Comparison of ENCODE assay signal across 12 mouse cellular contexts in the genomic region with DNA sequence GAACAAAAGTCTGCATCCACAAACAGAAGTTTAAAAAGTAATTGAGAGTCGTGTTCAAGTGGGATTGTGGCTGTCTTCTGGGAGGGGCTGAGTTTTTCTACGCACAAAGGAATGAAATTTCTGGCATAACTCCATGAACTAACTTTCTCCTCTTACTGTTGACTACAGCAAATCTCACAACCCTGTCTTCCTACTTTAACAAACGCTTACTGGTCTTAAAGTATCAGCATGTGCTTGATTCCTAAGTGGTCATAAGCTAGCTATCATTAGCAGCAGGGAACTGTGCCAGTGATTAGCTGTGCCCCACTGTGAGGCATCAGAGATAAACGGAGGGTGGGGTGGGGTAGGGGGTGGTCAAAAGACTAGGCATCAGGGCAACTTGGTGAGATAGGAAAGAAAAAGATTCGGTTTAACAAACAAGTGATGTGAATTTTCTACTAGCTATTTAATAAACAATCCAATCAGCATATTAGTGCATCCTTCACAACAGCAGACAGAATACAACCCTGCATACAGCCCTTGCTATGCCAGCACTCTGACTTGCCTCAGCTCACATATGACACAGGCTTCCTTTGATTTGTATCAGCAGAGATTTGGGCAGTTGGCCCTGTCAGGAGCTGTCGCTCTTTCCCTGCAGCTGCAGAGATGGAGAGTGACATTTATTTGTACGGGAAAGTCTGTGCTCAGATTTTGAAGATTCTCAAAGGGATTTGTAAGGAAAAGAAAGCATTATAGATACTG.
A peak's percentile ranks its signal among the peaks of the same experiment; 100 is the strongest.
DNase-seq lines count a peak whose midpoint lies in the region; ATAC-seq lines count a peak whose summit lies in the region.
"Had no signal": no experiment of that assay in that cellular context is flagged by ENCODE, and none has a peak within 500 bp of the region (broad histone marks: within the 10 kb centered on the region; RNA-seq: fewer than 3 reads in every experiment).

No protein-coding gene starts in this region.

- no peak overlapping the region for H3K4me2 ChIP-seq in hindbrain, embryonic 14.5 days (replicated peaks)
- H3K4me2 ChIP-seq in lung, embryonic 16.5 days (ENCODE audit: low read depth, low read length): no peak overlapping the region
- 0 out of 2 replicates have a peak overlapping the region, but pooled peaks have one; percentile 8 for H3K4me2 ChIP-seq in heart, embryonic 15.5 days
- peak overlapping the region; percentile 11; the same call in 1 of the 2 replicates for H3K4me2 ChIP-seq in stomach, embryonic 16.5 days (ENCODE audit: low read depth, low read length)

- no peak overlapping the region for H3K27ac ChIP-seq in hindbrain, embryonic 14.5 days
- H3K27ac ChIP-seq in hindbrain, embryonic 10.5 days: no peak overlapping the region
- peak overlapping the region; percentile 24; the same call in 1 of the 2 replicates for H3K27ac ChIP-seq in lung, embryonic 16.5 days (ENCODE audit: low read length)
- H3K27ac ChIP-seq in heart, embryonic 15.5 days: peak overlapping the region; percentile 81
- peak overlapping the region; percentile 78 for H3K27ac ChIP-seq in stomach, embryonic 16.5 days (ENCODE audit: low read length)

- WGBS in hindbrain, embryonic 14.5 days: 65% methylated on average over 7 of the region's 7 CpGs
- 72% methylated on average over 7 of the region's 7 CpGs for WGBS in hindbrain, embryonic 10.5 days
- WGBS in lung, embryonic 16.5 days: 29% methylated on average over 7 of the region's 7 CpGs
- WGBS in heart, embryonic 15.5 days: 22% methylated on average over 7 of the region's 7 CpGs
- 43% methylated on average over 7 of the region's 7 CpGs for WGBS in stomach, embryonic 16.5 days

- H3K9me3 ChIP-seq in hindbrain, embryonic 14.5 days (ENCODE audit: control insufficient read depth, low read length): no peaks in the 10 kb centered on the region
- H3K9me3 ChIP-seq in hindbrain, embryonic 10.5 days: no peaks in the 10 kb centered on the region
- H3K9me3 ChIP-seq in lung, embryonic 16.5 days (ENCODE audit: control insufficient read depth, low read length): no peaks in the 10 kb centered on the region
- H3K9me3 ChIP-seq in heart, embryonic 15.5 days (replicated peaks): no peaks in the 10 kb centered on the region
- no peaks in the 10 kb centered on the region for H3K9me3 ChIP-seq in stomach, embryonic 16.5 days (replicated peaks; ENCODE audit: control insufficient read depth, low read length)

- H3K36me3 ChIP-seq in hindbrain, embryonic 14.5 days (replicated peaks; ENCODE audit: control insufficient read depth, insufficient read depth): peaks cover 7% of the 10 kb centered on the region; the same call in 1 of the 2 replicates
- peaks cover 7% of the 10 kb centered on the region; the same call in 1 of the 2 replicates for H3K36me3 ChIP-seq in hindbrain, embryonic 10.5 days
- no peaks in the 10 kb centered on the region for H3K36me3 ChIP-seq in lung, embryonic 16.5 days (ENCODE audit: control insufficient read depth, insufficient read depth, low read length)
- H3K36me3 ChIP-seq in heart, embryonic 15.5 days: no peaks in the 10 kb centered on the region; the same call in 1 of the 2 replicates
- no peaks in the 10 kb centered on the region for H3K36me3 ChIP-seq in stomach, embryonic 16.5 days (ENCODE audit: control insufficient read depth, insufficient read depth, low read length)

- no peaks in the 10 kb centered on the region for H3K27me3 ChIP-seq in hindbrain, embryonic 14.5 days (ENCODE audit: control insufficient read depth, insufficient read depth, low read length)
- no peaks in the 10 kb centered on the region for H3K27me3 ChIP-seq in hindbrain, embryonic 10.5 days (ENCODE audit: insufficient read depth, poor library complexity, severe bottlenecking)
- H3K27me3 ChIP-seq in lung, embryonic 16.5 days (ENCODE audit: control insufficient read depth, insufficient read depth, low read depth, low read length): no peaks in the 10 kb centered on the region
- H3K27me3 ChIP-seq in heart, embryonic 15.5 days: no peaks in the 10 kb centered on the region
- H3K27me3 ChIP-seq in stomach, embryonic 16.5 days (ENCODE audit: control insufficient read depth, insufficient read depth, low read length): no peaks in the 10 kb centered on the region
- H3K27me3 ChIP-seq: CH12.LX had no signal

- H3K4me1 ChIP-seq in hindbrain, embryonic 14.5 days (replicated peaks; ENCODE audit: control insufficient read depth, insufficient read depth, low read length): no peaks in the 10 kb centered on the region
- H3K4me1 ChIP-seq in hindbrain, embryonic 10.5 days (replicated peaks): peaks cover 16% of the 10 kb centered on the region
- H3K4me1 ChIP-seq in lung, embryonic 16.5 days (replicated peaks; ENCODE audit: control insufficient read depth, insufficient read depth, low read length): peaks cover 15% of the 10 kb centered on the region; the same call in 1 of the 2 replicates
- peaks cover 51% of the 10 kb centered on the region for H3K4me1 ChIP-seq in heart, embryonic 15.5 days (replicated peaks)
- H3K4me1 ChIP-seq in stomach, embryonic 16.5 days (ENCODE audit: control insufficient read depth, insufficient read depth, low read length): 0 out of 2 replicates have a peak, but pooled peaks cover 6% of the 10 kb centered on the region

- ATAC-seq in hindbrain, embryonic 14.5 days (ENCODE audit: low FRiP score): peak; percentile 57; the same call in 1 of the 2 replicates
- ATAC-seq in lung, embryonic 16.5 days (ENCODE audit: low read depth): peak; percentile 60
- ATAC-seq in heart, embryonic 15.5 days (replicated peaks; ENCODE audit: insufficient number of reproducible peaks, insufficient read depth, low FRiP score, low read depth): peak; percentile 74
- peak; percentile 57; the same call in 1 of the 2 replicates for ATAC-seq in stomach, embryonic 16.5 days (ENCODE audit: insufficient read depth, low FRiP score)

- H3K9ac ChIP-seq in hindbrain, embryonic 14.5 days: no peak overlapping the region
- H3K9ac ChIP-seq in lung, embryonic 16.5 days (ENCODE audit: low read length): no peak overlapping the region
- 0 out of 2 replicates have a peak overlapping the region, but pooled peaks have one; percentile 24 for H3K9ac ChIP-seq in heart, embryonic 15.5 days
- no peak overlapping the region for H3K9ac ChIP-seq in stomach, embryonic 16.5 days (ENCODE audit: low read length)

- no peak overlapping the region for H3K4me3 ChIP-seq in hindbrain, embryonic 14.5 days (replicated peaks; ENCODE audit: low read length)
- H3K4me3 ChIP-seq in hindbrain, embryonic 10.5 days: no peak overlapping the region
- H3K4me3 ChIP-seq in lung, embryonic 16.5 days (ENCODE audit: low read length): no peak overlapping the region
- H3K4me3 ChIP-seq in heart, embryonic 15.5 days: no peak overlapping the region
- no peak overlapping the region for H3K4me3 ChIP-seq in stomach, embryonic 16.5 days (replicated peaks; ENCODE audit: low read length)
- H3K4me3 ChIP-seq: myocyte had no signal

- DNase-seq in hindbrain, embryonic 14.5 days (ENCODE audit: low spot score): no peak
- no peak for DNase-seq in hindbrain, embryonic 10.5 days (ENCODE audit: low spot score)
- no peak for DNase-seq in lung, postnatal 14 days
- DNase-seq in retina, postnatal 1 day: no peak
- no peak for DNase-seq in adrenal gland, postnatal 4 days (ENCODE audit: low spot score in 2 of 2)
- DNase-seq: lung, adult 18-20 months; thymus, adult 2 months had no signal

Comparison
In these comparisons a context has a peak if more than half of its experiments do, and no peak if none do; other contexts are left out.
1. H3K27ac ChIP-seq: peak in lung, embryonic 16.5 days (single experiment), heart, embryonic 15.5 days (single experiment) and stomach, embryonic 16.5 days (single experiment); none in hindbrain, embryonic 14.5 days (single experiment) and hindbrain, embryonic 10.5 days (single experiment).
2. H3K4me2 ChIP-seq: peak in heart, embryonic 15.5 days (single experiment) and stomach, embryonic 16.5 days (single experiment); none in hindbrain, embryonic 14.5 days (single experiment) and lung, embryonic 16.5 days (single experiment).
3. Peak in every context shown above with its lines, with median percentiles within 50 percentile points of each other: ATAC-seq.